Mouse (Mus musculus): ENCODE data around the gene Foxc1.

DNA sequence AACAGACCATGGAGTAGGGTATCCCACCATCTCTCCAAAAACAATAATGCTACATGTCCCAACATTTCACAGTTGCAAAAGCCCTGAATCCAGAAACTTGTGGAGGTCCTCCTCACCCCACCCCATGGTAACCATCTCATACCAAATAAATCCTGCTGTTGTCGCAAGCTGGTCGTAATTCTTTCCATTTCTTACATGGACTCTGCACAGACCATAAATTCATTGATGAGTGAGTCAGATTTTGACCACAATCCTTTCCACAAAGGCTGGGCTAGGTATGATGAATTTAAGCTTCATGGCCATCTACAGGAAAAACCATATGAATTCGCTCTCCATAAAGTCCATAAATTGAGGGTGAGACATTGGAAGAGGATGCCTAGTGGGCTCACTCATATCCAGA, 42.0 kb upstream of the Foxc1 start:
- TF ChIP-seq CTCF (IDR thresholded peaks at IDR 0.05; ENCODE audit: low read depth) (no peak), EP300 (IDR thresholded peaks at IDR 0.05; ENCODE audit: low read depth) (no peak)

All from liver, embryonic 14.5 days (tissue).